Mouse (Mus musculus) kidney, embryonic 15.5 days (tissue): ENCODE results near the gene Lingo2. TPM values are rescaled to one million over a fixed set of nuclear protein-coding genes. Genes with fewer than 3 reads are reported as not detected.

ENCODE experiments used
- ATAC-seq: fragments of 200-750 bp; cut with Nextera tagmentation; replicated peaks from 2 replicates; pipeline ENCODE4 v1.8.0; 2017; ENCODE audit warnings: moderate TSS enrichment; ENCODE audit not compliant: low FRiP score
- H3K27ac ChIP-seq: fragments of 300-500 bp; sonication (generic); 2 replicates; pipeline ENCODE4 v1.5.1; 2015; ENCODE audit warnings: mild to moderate bottlenecking, inconsistent platforms
- H3K27me3 ChIP-seq: fragments of 300-500 bp; sonication (generic); 2 replicates; pipeline ENCODE4 v1.6.1; 2015; ENCODE audit warnings: inconsistent platforms
- H3K36me3 ChIP-seq: fragments of 300-500 bp; sonication (generic); 2 replicates; pipeline ENCODE4 v1.6.1; 2015; ENCODE audit warnings: inconsistent platforms
- H3K4me1 ChIP-seq: fragments of 300-500 bp; sonication (generic); 2 replicates; pipeline ENCODE4 v1.6.1; 2015; ENCODE audit warnings: inconsistent platforms
- H3K4me2 ChIP-seq: fragments of 300-500 bp; sonication (generic); 2 replicates; pipeline ENCODE4 v1.6.1; 2015; ENCODE audit warnings: moderate library complexity, mild to moderate bottlenecking, inconsistent platforms
- H3K4me3 ChIP-seq: fragments of 300-500 bp; sonication (generic); replicated peaks from 2 replicates; pipeline ENCODE4 v1.5.1; 2015; ENCODE audit warnings: mild to moderate bottlenecking, inconsistent platforms
- H3K9ac ChIP-seq: fragments of 300-500 bp; sonication (generic); 2 replicates; pipeline ENCODE4 v1.6.1; 2015; ENCODE audit warnings: mild to moderate bottlenecking, inconsistent platforms
- H3K9me3 ChIP-seq: fragments of 300-500 bp; sonication (generic); replicated peaks from 2 replicates; pipeline ENCODE4 v1.6.1; 2016; ENCODE audit warnings: inconsistent platforms
- WGBS: fragments of 180-500 bp; shearing (Covaris S2); methylation state at CpG from one replicate; pipeline ENCODE4 v1.1.7; 2015; ENCODE audit warnings: mixed read lengths; 5-methylcytosine and 5-hydroxymethylcytosine counted together
- polyA plus RNA-seq: library from polyadenylated mRNA; unstranded; fragments of >200 nt; fragmentation: Nextera tagmentation; extraction: Ambion mirVana; gene quantifications from 2 replicates; pipeline ENCODE4 v1.2.1, GENCODE M21; 2015

Gene Lingo2
- polyA plus RNA-seq, 1 experiment from 2014 or later: 0.47 TPM

- Histone ChIP-seq H3K9me3 (no peaks in the 10 kb centered on the region), H3K9ac (no peak overlapping the region), H3K27ac (no peak overlapping the region), H3K4me2 (no peak overlapping the region), H3K36me3 (no peaks in the 10 kb centered on the region), H3K27me3 (no peaks in the 10 kb centered on the region), H3K4me1 (no peaks in the 10 kb centered on the region), H3K4me3 (no peak overlapping the region)
- 87% methylated on average over 3 of the region's 3 CpGs for WGBS
- ATAC-seq: no peak
These were observed 911.2 kb downstream of the Lingo2 start for GRCm38 (mm10) chr4:36040361-36040760.

- Histone ChIP-seq H3K9ac (no peak overlapping the region), H3K4me3 (no peak overlapping the region), H3K27me3 (no peaks in the 10 kb centered on the region), H3K36me3 (no peaks in the 10 kb centered on the region), H3K4me2 (no peak overlapping the region), H3K4me1 (no peaks in the 10 kb centered on the region), H3K9me3 (no peaks in the 10 kb centered on the region), H3K27ac (no peak overlapping the region)
- ATAC-seq: no peak
- WGBS: 95% methylated on average over 2 of the region's 2 CpGs
These were observed 912.8 kb downstream of the Lingo2 start for GRCm38 (mm10) chr4:36038742-36039141.

GRCm38 (mm10) chr4:36032039-36032438 is 919.5 kb downstream of the Lingo2 start:
- no peaks in the 10 kb centered on the region for H3K36me3 ChIP-seq
- WGBS: 54% methylated on average over 5 of the region's 5 CpGs
- no peak overlapping the region for H3K4me2 ChIP-seq
- no peak overlapping the region for H3K27ac ChIP-seq
- no peak for ATAC-seq
- no peaks in the 10 kb centered on the region for H3K27me3 ChIP-seq
- H3K9ac ChIP-seq: no peak overlapping the region
- no peak overlapping the region for H3K4me3 ChIP-seq
- H3K9me3 ChIP-seq: no peaks in the 10 kb centered on the region
- no peaks in the 10 kb centered on the region for H3K4me1 ChIP-seq

- Histone ChIP-seq H3K4me1 (no peaks in the 10 kb centered on the region), H3K9me3 (no peaks in the 10 kb centered on the region), H3K4me3 (no peak overlapping the region), H3K36me3 (no peaks in the 10 kb centered on the region), H3K27ac (no peak overlapping the region), H3K27me3 (no peaks in the 10 kb centered on the region), H3K9ac (no peak overlapping the region), H3K4me2 (no peak overlapping the region)
- no peak for ATAC-seq
- 42% methylated on average over 4 of the region's 4 CpGs for WGBS
These were observed 937.4 kb downstream of the Lingo2 start for GRCm38 (mm10) chr4:36014181-36014580.

GRCm38 (mm10) chr4:35992005-35992763 is 959.4 kb downstream of the Lingo2 start:
- no peak for ATAC-seq
- H3K27me3 ChIP-seq: no peaks in the 10 kb centered on the region
- no peak overlapping the region for H3K4me2 ChIP-seq
- H3K9ac ChIP-seq: no peak overlapping the region
- H3K4me3 ChIP-seq: no peak overlapping the region
- H3K36me3 ChIP-seq: no peaks in the 10 kb centered on the region
- H3K27ac ChIP-seq: no peak overlapping the region
- 67% methylated on average over 2 of the region's 2 CpGs for WGBS
- H3K9me3 ChIP-seq: no peaks in the 10 kb centered on the region
- H3K4me1 ChIP-seq: no peaks in the 10 kb centered on the region

GRCm38 (mm10) chr4:35986012-35986411 is 965.5 kb downstream of the Lingo2 start:
- H3K36me3 ChIP-seq: no peaks in the 10 kb centered on the region
- no peak overlapping the region for H3K4me2 ChIP-seq
- no peak overlapping the region for H3K27ac ChIP-seq
- no peak overlapping the region for H3K9ac ChIP-seq
- 83% methylated on average over 6 of the region's 6 CpGs for WGBS
- no peaks in the 10 kb centered on the region for H3K4me1 ChIP-seq
- no peaks in the 10 kb centered on the region for H3K27me3 ChIP-seq
- ATAC-seq: no peak
- no peaks in the 10 kb centered on the region for H3K9me3 ChIP-seq
- no peak overlapping the region for H3K4me3 ChIP-seq

GRCm38 (mm10) chr4:35963532-35963931 is 988.0 kb downstream of the Lingo2 start:
- WGBS: 82% methylated on average over 4 of the region's 4 CpGs
- Histone ChIP-seq H3K9ac (no peak overlapping the region), H3K4me1 (no peaks in the 10 kb centered on the region), H3K27me3 (no peaks in the 10 kb centered on the region), H3K4me3 (no peak overlapping the region), H3K36me3 (no peaks in the 10 kb centered on the region), H3K27ac (no peak overlapping the region), H3K4me2 (no peak overlapping the region), H3K9me3 (no peaks in the 10 kb centered on the region)
- ATAC-seq: no peak

GRCm38 (mm10) chr4:35951894-35952293 is 999.7 kb downstream of the Lingo2 start:
- no peak overlapping the region for H3K4me2 ChIP-seq
- H3K9ac ChIP-seq: no peak overlapping the region
- H3K4me1 ChIP-seq: no peaks in the 10 kb centered on the region
- H3K9me3 ChIP-seq: no peaks in the 10 kb centered on the region
- no peaks in the 10 kb centered on the region for H3K36me3 ChIP-seq
- H3K27ac ChIP-seq: no peak overlapping the region
- no peak for ATAC-seq
- H3K4me3 ChIP-seq: no peak overlapping the region
- no peaks in the 10 kb centered on the region for H3K27me3 ChIP-seq

- Histone ChIP-seq H3K27ac (no peak overlapping the region), H3K36me3 (no peaks in the 10 kb centered on the region), H3K9me3 (no peaks in the 10 kb centered on the region), H3K4me1 (no peaks in the 10 kb centered on the region), H3K4me2 (no peak overlapping the region), H3K27me3 (no peaks in the 10 kb centered on the region), H3K9ac (no peak overlapping the region), H3K4me3 (no peak overlapping the region)
- no peak for ATAC-seq
- WGBS: 91% methylated on average over 3 of the region's 3 CpGs
These were observed 1000.3 kb downstream of the Lingo2 start for GRCm38 (mm10) chr4:35951251-35951650.

GRCm38 (mm10) chr4:35934056-35934661 is 1017.4 kb downstream of the Lingo2 start:
- Histone ChIP-seq H3K4me1 (no peaks in the 10 kb centered on the region), H3K4me2 (no peak overlapping the region), H3K9me3 (no peaks in the 10 kb centered on the region), H3K27ac (no peak overlapping the region), H3K27me3 (no peaks in the 10 kb centered on the region), H3K36me3 (no peaks in the 10 kb centered on the region), H3K9ac (no peak overlapping the region), H3K4me3 (no peak overlapping the region)
- ATAC-seq: no peak
- 73% methylated on average over 4 of the region's 4 CpGs for WGBS

- ATAC-seq: no peak
- H3K4me3 ChIP-seq: no peak overlapping the region
- H3K4me2 ChIP-seq: no peak overlapping the region
- H3K27me3 ChIP-seq: no peaks in the 10 kb centered on the region
- H3K9me3 ChIP-seq: no peaks in the 10 kb centered on the region
- WGBS: 78% methylated on average over 2 of the region's 2 CpGs
- no peaks in the 10 kb centered on the region for H3K36me3 ChIP-seq
- no peak overlapping the region for H3K9ac ChIP-seq
- H3K27ac ChIP-seq: no peak overlapping the region
- H3K4me1 ChIP-seq: no peaks in the 10 kb centered on the region
These were observed 1023.8 kb downstream of the Lingo2 start for GRCm38 (mm10) chr4:35927722-35928121.

GRCm38 (mm10) chr4:35917453-35917852 is 1034.1 kb downstream of the Lingo2 start:
- no peaks in the 10 kb centered on the region for H3K4me1 ChIP-seq
- H3K9ac ChIP-seq: no peak overlapping the region
- 75% methylated on average over 3 of the region's 3 CpGs for WGBS
- no peak overlapping the region for H3K4me2 ChIP-seq
- H3K27me3 ChIP-seq: no peaks in the 10 kb centered on the region
- no peaks in the 10 kb centered on the region for H3K9me3 ChIP-seq
- ATAC-seq: no peak
- no peak overlapping the region for H3K4me3 ChIP-seq
- H3K36me3 ChIP-seq: no peaks in the 10 kb centered on the region
- H3K27ac ChIP-seq: no peak overlapping the region
